Mouse (Mus musculus) CH12.LX (cell line): ENCODE data around the gene Rps16. TPM values are rescaled to one million over a fixed set of nuclear protein-coding genes. Genes with fewer than 3 reads are reported as not detected.

Source experiments
- DNase-seq: peaks from one replicate; pipeline ENCODE4 v3.0.0-alpha.2; 2013; ENCODE audit errors: extremely low read depth
- H3K27ac ChIP-seq: 2 replicates; pipeline ENCODE4 v1.5.1; 2012; ENCODE audit warnings: low read depth, mild to moderate bottlenecking, control low read depth, moderate library complexity; ENCODE audit not compliant: insufficient read depth
- H3K27me3 ChIP-seq: replicated peaks from 2 replicates; pipeline ENCODE3; 2012; ENCODE audit warnings: inconsistent platforms
- H3K36me3 ChIP-seq, 2 experiments: replicated peaks in 1 of 2; 2 replicates each; pipeline versions ENCODE3 to v1.6.1; 2012; ENCODE audit warnings: inconsistent platforms in 1 of 2, low read length in 1 of 2, mild to moderate bottlenecking in 1 of 2, mixed read lengths in 1 of 2, moderate library complexity in 1 of 2; ENCODE audit not compliant: control insufficient read depth in 1 of 2, insufficient read depth in 1 of 2
- H3K4me1 ChIP-seq, 2 experiments: 2 replicates each; pipeline ENCODE4 v1.6.1; 2012; ENCODE audit warnings: inconsistent platforms in 1 of 2, moderate library complexity in 1 of 2; ENCODE audit not compliant: insufficient read depth in 2 of 2, control insufficient read depth in 1 of 2
- H3K4me2 ChIP-seq: 2 replicates; pipeline ENCODE4 v1.6.1; 2012; ENCODE audit warnings: low read depth, mild to moderate bottlenecking, control low read depth; ENCODE audit not compliant: poor library complexity, insufficient read depth, severe bottlenecking
- H3K4me3 ChIP-seq, 3 experiments: fragments of 150-350 bp in 1 of 3; sonication (generic) in 1 of 3; replicated peaks in 1 of 3; 2 replicates each; pipeline versions ENCODE3 to v1.5.1; 2011 to 2012; ENCODE audit warnings: low read depth in 2 of 3, low read length in 2 of 3, mild to moderate bottlenecking in 2 of 3, moderate library complexity in 2 of 3, control low read depth in 1 of 3, improper control_type of control experiment in 1 of 3, inconsistent platforms in 1 of 3, mixed read lengths in 1 of 3; ENCODE audit not compliant: poor library complexity in 1 of 3
- H3K79me2 ChIP-seq: replicated peaks from 2 replicates; pipeline ENCODE4 v1.6.1; 2012; ENCODE audit warnings: mild to moderate bottlenecking, moderate library complexity; ENCODE audit not compliant: control insufficient read depth, poor library complexity, insufficient read depth, severe bottlenecking; ENCODE audit errors: extremely low read depth
- H3K9ac ChIP-seq: 2 replicates; pipeline ENCODE4 v1.6.1; 2012; ENCODE audit warnings: low read depth, mild to moderate bottlenecking, control low read depth, moderate library complexity; ENCODE audit not compliant: insufficient read depth
- H3K9me3 ChIP-seq: replicated peaks from 2 replicates; pipeline ENCODE3; 2012; ENCODE audit warnings: low read length, inconsistent platforms, mixed read lengths
- BHLHE40 ChIP-seq: IDR thresholded peaks from 2 replicates; pipeline ENCODE4 v1.6.1; 2011; ENCODE audit warnings: mild to moderate bottlenecking, low read depth, low read length, improper control_type of control experiment
- CHD2 ChIP-seq: IDR thresholded peaks from 2 replicates; pipeline ENCODE4 v1.6.1; 2011; ENCODE audit warnings: low read length, improper control_type of control experiment
- ELF1 ChIP-seq: IDR thresholded peaks from 2 replicates; pipeline ENCODE4 v1.6.1; 2014; ENCODE audit warnings: low read depth, mild to moderate bottlenecking, inconsistent platforms, low read length, improper control_type of control experiment
- EP300 ChIP-seq: IDR thresholded peaks from 2 replicates; pipeline ENCODE4 v1.6.1; 2011; ENCODE audit warnings: low read length, improper control_type of control experiment
- ETS1 ChIP-seq: conservative IDR thresholded peaks from 2 replicates; pipeline ENCODE4 v1.6.1; 2012; ENCODE audit warnings: low read depth, mild to moderate bottlenecking, inconsistent platforms, low read length, improper control_type of control experiment, moderate library complexity
- GABPA ChIP-seq: IDR thresholded peaks from 2 replicates; pipeline ENCODE4 v1.6.1; 2012; ENCODE audit warnings: low read depth, low read length, improper control_type of control experiment, inconsistent platforms; ENCODE audit not compliant: insufficient replicate concordance
- IRF4 ChIP-seq: IDR thresholded peaks from 2 replicates; pipeline ENCODE4 v1.6.1; 2014; ENCODE audit warnings: low read depth, mild to moderate bottlenecking, inconsistent platforms, low read length, improper control_type of control experiment
- JUN ChIP-seq: IDR thresholded peaks from 2 replicates; pipeline ENCODE4 v1.6.1; 2011; ENCODE audit warnings: low read depth, mild to moderate bottlenecking, low read length, improper control_type of control experiment, moderate library complexity; ENCODE audit not compliant: insufficient read depth
- KAT2A ChIP-seq: IDR thresholded peaks from 2 replicates; pipeline ENCODE4 v1.6.1; 2012; ENCODE audit warnings: low read length, improper control_type of control experiment, inconsistent platforms; ENCODE audit not compliant: insufficient replicate concordance
- MAX ChIP-seq: IDR thresholded peaks from 2 replicates; pipeline ENCODE4 v1.6.1; 2011; ENCODE audit warnings: low read length, improper control_type of control experiment
- MXI1 ChIP-seq: IDR thresholded peaks from 2 replicates; pipeline ENCODE4 v1.6.1; 2011; ENCODE audit warnings: mild to moderate bottlenecking, low read depth, low read length, improper control_type of control experiment
- MYC ChIP-seq: IDR thresholded peaks from 2 replicates; pipeline ENCODE4 v1.6.1; 2011; ENCODE audit warnings: low read depth, mild to moderate bottlenecking, improper control_type of control experiment, low read length
- NELFE ChIP-seq: IDR thresholded peaks from 2 replicates; pipeline ENCODE4 v1.6.1; 2011; ENCODE audit warnings: low read depth, low read length, improper control_type of control experiment
- POLR2A ChIP-seq: IDR thresholded peaks from 2 replicates; pipeline ENCODE4 v1.6.1; 2011; ENCODE audit warnings: low read depth, mild to moderate bottlenecking, improper control_type of control experiment, low read length
- POLR2AphosphoS2 ChIP-seq: IDR thresholded peaks from 2 replicates; pipeline ENCODE4 v1.6.1; 2011; ENCODE audit warnings: low read depth, low read length, improper control_type of control experiment
- RCOR1 ChIP-seq: conservative IDR thresholded peaks from 2 replicates; pipeline ENCODE4 v1.6.1; 2012; ENCODE audit warnings: low read depth, mild to moderate bottlenecking, inconsistent platforms, low read length, improper control_type of control experiment
- SIN3A ChIP-seq: IDR thresholded peaks from 2 replicates; pipeline ENCODE4 v1.6.1; 2012; ENCODE audit warnings: low read length, improper control_type of control experiment, inconsistent platforms
- SMC3 ChIP-seq: IDR thresholded peaks from 2 replicates; pipeline ENCODE4 v1.6.1; 2011; ENCODE audit warnings: low read depth, low read length, improper control_type of control experiment
- TCF12 ChIP-seq: IDR thresholded peaks from 2 replicates; pipeline ENCODE4 v1.6.1; 2014; ENCODE audit warnings: low read depth, mild to moderate bottlenecking, inconsistent platforms, low read length, improper control_type of control experiment
- USF1 ChIP-seq: IDR thresholded peaks from 2 replicates; pipeline ENCODE4 v1.6.1; 2014; ENCODE audit warnings: low read depth, mild to moderate bottlenecking, inconsistent platforms, low read length, improper control_type of control experiment
- ZC3H11A ChIP-seq: IDR thresholded peaks from 2 replicates; pipeline ENCODE4 v1.6.1; 2012; ENCODE audit warnings: low read depth, mild to moderate bottlenecking, inconsistent platforms, low read length, improper control_type of control experiment
- dilution Hi-C: fragments of 300-500 bp; cut with MboI; formaldehyde crosslinking; loops from 2 replicates; pipeline ENCODE4 v1.14.3; 2020; ENCODE audit warnings: low sequenced_read_pairs; ENCODE audit not compliant: extremely low pct_unique_long_range_greater_than_20kb, extremely low pct_ligation_motif_present
- in situ Hi-C: fragments of 300-500 bp; cut with MboI; formaldehyde crosslinking; loops from 3 replicates; pipeline ENCODE4 v1.14.3; 2019; ENCODE audit warnings: low sequenced_read_pairs, low pct_ligation_motif_present, low pct_unique_long_range_greater_than_20kb, mixed read lengths
- polyA plus RNA-seq: library from polyadenylated mRNA; unstranded; fragments of >175 nt; gene quantifications from 2 replicates; pipeline ENCODE4 v1.2.1, GENCODE M21; 2012; ENCODE audit warnings: low read depth; ENCODE audit not compliant: insufficient read length
- total RNA-seq, 2 experiments: library from RNA; depleted of rRNA; stranded (reverse); fragments of 300-350 nt in 1 of 2; fragments of >200 nt in 1 of 2; gene quantifications; 2 replicates each; pipeline ENCODE4 v1.2.3; 2012 to 2014

Gene Rps16
- total and polyA plus RNA-seq, 3 experiments, result 66.7 to 2,040 (median 1,254) TPM

DNA sequence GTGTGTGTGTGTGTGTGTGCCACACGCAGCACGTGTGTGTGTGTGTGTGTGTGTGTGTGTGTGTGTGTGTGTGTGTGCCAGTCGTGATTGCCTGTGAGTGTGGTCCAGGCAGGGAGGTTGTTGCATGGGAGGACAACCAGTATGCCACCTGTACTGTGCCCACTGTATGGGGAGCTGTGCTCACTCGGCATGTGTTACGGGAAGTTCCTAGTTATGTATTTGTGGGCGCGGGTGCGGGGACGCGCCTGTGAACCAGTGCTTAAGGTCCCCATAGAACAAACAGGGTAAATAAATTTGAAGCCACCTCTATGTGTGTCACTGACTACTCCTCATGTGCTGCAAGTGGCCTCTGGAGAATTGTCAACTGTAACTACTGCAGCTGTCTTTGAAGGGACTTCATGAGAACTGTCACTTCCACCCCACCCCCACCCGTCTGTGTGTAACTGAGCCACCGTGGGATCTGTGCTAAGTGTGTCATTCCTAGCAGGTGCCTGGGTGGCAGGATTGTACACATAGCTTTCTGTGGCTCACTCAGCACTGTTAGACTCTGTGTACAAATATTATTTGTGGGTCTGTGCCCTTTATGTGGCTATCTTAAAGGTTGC is 32.0 kb downstream of the Rps16 start:
- Histone ChIP-seq H3K27ac (peak overlapping the region; percentile 97), H3K4me1 (peaks cover 37 to 79% of the 10 kb centered on the region in 2 experiments), H3K27me3 (no peaks in the 10 kb centered on the region), H3K4me2 (peak overlapping the region; percentile 85), H3K36me3 (peaks cover 8 to 23% of the 10 kb centered on the region in 2 experiments), H3K9ac (no peak overlapping the region), H3K4me3 (peak overlapping the region in 2 of 3 experiments; percentile 30 to 52), H3K79me2 (peaks cover 16% of the 10 kb centered on the region)
- dilution Hi-C loops, result no loop called here
- in situ Hi-C loops, result no loop called here
- TF ChIP-seq MYC, result peak; percentile 61; the same call in 1 of the 2 replicates
- TF ChIP-seq GABPA, result no peak
- TF ChIP-seq EP300, result no peak; the same call in 1 of the 2 replicates
- TF ChIP-seq ETS1, result peak; percentile 88
- no peak for TF ChIP-seq SMC3
- no peak for TF ChIP-seq USF1
- TF ChIP-seq POLR2AphosphoS2, result no peak
- TF ChIP-seq POLR2A, result no peak; the same call in 1 of the 2 replicates
- peak; percentile 83 for TF ChIP-seq CHD2
- TF ChIP-seq MXI1, result no peak; the same call in 1 of the 2 replicates
- TF ChIP-seq BHLHE40, result peak; percentile 60
- peak; percentile 54; the same call in 1 of the 2 replicates for TF ChIP-seq MAX
- TF ChIP-seq ZC3H11A, result no peak
- peak; percentile 82; the same call in 1 of the 2 replicates for TF ChIP-seq SIN3A
- TF ChIP-seq ELF1, result 0 out of 2 replicates have a peak, but pooled peaks have one; percentile 9
- no peak; the same call in 1 of the 2 replicates for TF ChIP-seq RCOR1
- TF ChIP-seq JUN, result no peak
- 0 out of 2 replicates have a peak, but pooled peaks have one; percentile 7 for TF ChIP-seq IRF4
- no peak for TF ChIP-seq NELFE
- peak; percentile 50; the same call in 1 of the 2 replicates for TF ChIP-seq TCF12
- TF ChIP-seq KAT2A, result 0 out of 2 replicates have a peak, but pooled peaks have one; percentile 34
- TF ChIP-seq, all 38 proteins: peak for 10
- no peaks in the 10 kb centered on the region for H3K9me3 ChIP-seq
- DNase-seq, result peak; percentile 82
